Mouse (Mus musculus) liver, embryonic 15.5 days (tissue): Measurements from ENCODE around the gene Cdk6. TPM values are rescaled to one million over a fixed set of nuclear protein-coding genes. Genes with fewer than 3 reads are reported as not detected.

Experiments used
- ATAC-seq: fragments of 200-750 bp; cut with Nextera tagmentation; 2 replicates; pipeline ENCODE4 v1.8.0; 2017; ENCODE audit warnings: moderate number of reproducible peaks, mild to moderate bottlenecking, moderate library complexity; ENCODE audit not compliant: insufficient read depth
- H3K27ac ChIP-seq: fragments of 300-500 bp; sonication (generic); replicated peaks from 2 replicates; pipeline ENCODE4 v1.5.1; 2015; ENCODE audit warnings: mild to moderate bottlenecking, inconsistent platforms
- H3K27me3 ChIP-seq: fragments of 300-500 bp; sonication (generic); 2 replicates; pipeline ENCODE4 v1.6.1; 2015; ENCODE audit warnings: mild to moderate bottlenecking, inconsistent platforms
- H3K36me3 ChIP-seq: fragments of 300-500 bp; sonication (generic); replicated peaks from 2 replicates; pipeline ENCODE4 v1.6.1; 2015; ENCODE audit warnings: moderate library complexity, mild to moderate bottlenecking, inconsistent platforms
- H3K4me1 ChIP-seq: fragments of 300-500 bp; sonication (generic); replicated peaks from 2 replicates; pipeline ENCODE4 v1.6.1; 2015; ENCODE audit warnings: inconsistent platforms
- H3K4me2 ChIP-seq: fragments of 300-500 bp; sonication (generic); 2 replicates; pipeline ENCODE4 v1.6.1; 2015; ENCODE audit warnings: moderate library complexity, mild to moderate bottlenecking, inconsistent platforms
- H3K4me3 ChIP-seq: fragments of 300-500 bp; sonication (generic); replicated peaks from 2 replicates; pipeline ENCODE4 v1.5.1; 2015; ENCODE audit warnings: mild to moderate bottlenecking, inconsistent platforms
- H3K9ac ChIP-seq: fragments of 300-500 bp; sonication (generic); 2 replicates; pipeline ENCODE4 v1.6.1; 2015; ENCODE audit warnings: moderate library complexity, mild to moderate bottlenecking, inconsistent platforms
- H3K9me3 ChIP-seq: fragments of 300-500 bp; sonication (generic); replicated peaks from 2 replicates; pipeline ENCODE4 v1.6.1; 2016; ENCODE audit warnings: inconsistent platforms
- WGBS: fragments of 180-500 bp; shearing (Covaris S2); methylation state at CpG from one replicate; pipeline ENCODE4 v1.1.7; 2015; ENCODE audit warnings: mixed read lengths; ENCODE audit not compliant: insufficient replicate concordance; 5-methylcytosine and 5-hydroxymethylcytosine counted together
- polyA plus RNA-seq: library from polyadenylated mRNA; unstranded; fragments of >200 nt; fragmentation: Nextera tagmentation; extraction: Ambion mirVana; gene quantifications from 2 replicates; pipeline ENCODE4 v1.2.1, GENCODE M21; 2015

Gene Cdk6
- polyA plus RNA-seq, 1 experiment from 2014 or later: 19.2 TPM

GRCm38 (mm10) chr5:3472311-3473156 lies 131.2 kb downstream of the Cdk6 start:
- H3K4me3 ChIP-seq: no peak overlapping the region
- peaks cover 6% of the 10 kb centered on the region; the same call in 1 of the 2 replicates for H3K36me3 ChIP-seq
- H3K4me2 ChIP-seq: no peak overlapping the region
- H3K27me3 ChIP-seq: no peaks in the 10 kb centered on the region
- no peaks in the 10 kb centered on the region for H3K4me1 ChIP-seq
- ATAC-seq: no peak
- H3K27ac ChIP-seq: no peak overlapping the region
- no peak overlapping the region for H3K9ac ChIP-seq
- 73% methylated on average over 22 of the region's 22 CpGs for WGBS
- H3K9me3 ChIP-seq: no peaks in the 10 kb centered on the region

- H3K4me3 ChIP-seq: no peak overlapping the region
- no peak overlapping the region for H3K27ac ChIP-seq
- H3K27me3 ChIP-seq: no peaks in the 10 kb centered on the region
- no peak overlapping the region for H3K4me2 ChIP-seq
- ATAC-seq: no peak
- H3K9ac ChIP-seq: no peak overlapping the region
- no peaks in the 10 kb centered on the region for H3K9me3 ChIP-seq
- 50% methylated on average over 3 of the region's 3 CpGs for WGBS
- peaks cover 6% of the 10 kb centered on the region; the same call in 1 of the 2 replicates for H3K36me3 ChIP-seq
- 0 out of 2 replicates have a peak, but pooled peaks cover 3% of the 10 kb centered on the region for H3K4me1 ChIP-seq
These were observed 136.4 kb downstream of the Cdk6 start for GRCm38 (mm10) chr5:3477711-3478110.

- Histone ChIP-seq H3K4me2 (no peak overlapping the region), H3K4me1 (0 out of 2 replicates have a peak, but pooled peaks cover 3% of the 10 kb centered on the region), H3K4me3 (no peak overlapping the region), H3K27me3 (no peaks in the 10 kb centered on the region), H3K9me3 (no peaks in the 10 kb centered on the region), H3K9ac (no peak overlapping the region), H3K27ac (no peak overlapping the region), H3K36me3 (peaks cover 3% of the 10 kb centered on the region; the same call in 1 of the 2 replicates)
- ATAC-seq: no peak
- WGBS: 76% methylated on average over 8 of the region's 8 CpGs
These were observed 136.9 kb downstream of the Cdk6 start for GRCm38 (mm10) chr5:3478216-3478615.

GRCm38 (mm10) chr5:3479016-3479795 lies 137.9 kb downstream of the Cdk6 start:
- Histone ChIP-seq H3K4me3 (no peak overlapping the region), H3K9me3 (no peaks in the 10 kb centered on the region), H3K9ac (no peak overlapping the region), H3K27ac (no peak overlapping the region), H3K4me2 (no peak overlapping the region), H3K27me3 (no peaks in the 10 kb centered on the region), H3K4me1 (0 out of 2 replicates have a peak, but pooled peaks cover 3% of the 10 kb centered on the region), H3K36me3 (0 out of 2 replicates have a peak, but pooled peaks cover 4% of the 10 kb centered on the region)
- 72% methylated on average over 7 of the region's 7 CpGs for WGBS
- ATAC-seq: no peak

- Histone ChIP-seq H3K4me1 (0 out of 2 replicates have a peak, but pooled peaks cover 3% of the 10 kb centered on the region), H3K4me3 (no peak overlapping the region), H3K27ac (no peak overlapping the region), H3K4me2 (no peak overlapping the region), H3K36me3 (0 out of 2 replicates have a peak, but pooled peaks cover 11% of the 10 kb centered on the region), H3K9ac (no peak overlapping the region), H3K9me3 (no peaks in the 10 kb centered on the region), H3K27me3 (no peaks in the 10 kb centered on the region)
- ATAC-seq: no peak
- WGBS: 82% methylated on average over 9 of the region's 9 CpGs
These were observed 139.5 kb downstream of the Cdk6 start for GRCm38 (mm10) chr5:3480637-3481395.

GRCm38 (mm10) chr5:3482474-3482873 lies 141.2 kb downstream of the Cdk6 start:
- no peak overlapping the region for H3K9ac ChIP-seq
- H3K9me3 ChIP-seq: no peaks in the 10 kb centered on the region
- H3K4me3 ChIP-seq: no peak overlapping the region
- 0 out of 2 replicates have a peak, but pooled peaks cover 11% of the 10 kb centered on the region for H3K36me3 ChIP-seq
- H3K4me1 ChIP-seq: 0 out of 2 replicates have a peak, but pooled peaks cover 3% of the 10 kb centered on the region
- no peak overlapping the region for H3K27ac ChIP-seq
- H3K27me3 ChIP-seq: no peaks in the 10 kb centered on the region
- 25% methylated on average over 7 of the region's 7 CpGs for WGBS
- no peak for ATAC-seq
- no peak overlapping the region for H3K4me2 ChIP-seq

GRCm38 (mm10) chr5:3483054-3483722 lies 141.9 kb downstream of the Cdk6 start:
- WGBS: 32% methylated on average over 5 of the region's 5 CpGs
- peaks cover 8% of the 10 kb centered on the region; the same call in 1 of the 2 replicates for H3K4me1 ChIP-seq
- no peak for ATAC-seq
- H3K27me3 ChIP-seq: no peaks in the 10 kb centered on the region
- no peaks in the 10 kb centered on the region for H3K9me3 ChIP-seq
- H3K36me3 ChIP-seq: 0 out of 2 replicates have a peak, but pooled peaks cover 11% of the 10 kb centered on the region
- H3K4me2 ChIP-seq: no peak overlapping the region
- H3K9ac ChIP-seq: no peak overlapping the region
- no peak overlapping the region for H3K27ac ChIP-seq
- no peak overlapping the region for H3K4me3 ChIP-seq

- no peak overlapping the region for H3K27ac ChIP-seq
- no peaks in the 10 kb centered on the region for H3K9me3 ChIP-seq
- no peaks in the 10 kb centered on the region for H3K27me3 ChIP-seq
- 0 out of 2 replicates have a peak, but pooled peaks cover 11% of the 10 kb centered on the region for H3K36me3 ChIP-seq
- H3K9ac ChIP-seq: no peak overlapping the region
- no peak overlapping the region for H3K4me2 ChIP-seq
- WGBS: 59% methylated on average over 7 of the region's 7 CpGs
- no peak for ATAC-seq
- H3K4me3 ChIP-seq: no peak overlapping the region
- H3K4me1 ChIP-seq: peaks cover 31% of the 10 kb centered on the region
These were observed 145.4 kb downstream of the Cdk6 start for GRCm38 (mm10) chr5:3486579-3487282.

- H3K27me3 ChIP-seq: no peaks in the 10 kb centered on the region
- no peak overlapping the region for H3K9ac ChIP-seq
- ATAC-seq: peak; percentile 14; the same call in 1 of the 2 replicates
- H3K4me1 ChIP-seq: peaks cover 33% of the 10 kb centered on the region
- WGBS: 55% methylated on average over 16 of the region's 16 CpGs
- 0 out of 2 replicates have a peak, but pooled peaks cover 16% of the 10 kb centered on the region for H3K36me3 ChIP-seq
- no peak overlapping the region for H3K4me3 ChIP-seq
- no peaks in the 10 kb centered on the region for H3K9me3 ChIP-seq
- no peak overlapping the region for H3K4me2 ChIP-seq
- no peak overlapping the region for H3K27ac ChIP-seq
These were observed 147.0 kb downstream of the Cdk6 start for GRCm38 (mm10) chr5:3488146-3488774.
